Mouse (Mus musculus): ENCODE measurements around the gene Poc1b. TPM values are rescaled to one million over a fixed set of nuclear protein-coding genes. Genes with fewer than 3 reads are reported as not detected.

Gene Poc1b
- polyA plus RNA-seq, 1 experiment = 10.5 TPM

DNA sequence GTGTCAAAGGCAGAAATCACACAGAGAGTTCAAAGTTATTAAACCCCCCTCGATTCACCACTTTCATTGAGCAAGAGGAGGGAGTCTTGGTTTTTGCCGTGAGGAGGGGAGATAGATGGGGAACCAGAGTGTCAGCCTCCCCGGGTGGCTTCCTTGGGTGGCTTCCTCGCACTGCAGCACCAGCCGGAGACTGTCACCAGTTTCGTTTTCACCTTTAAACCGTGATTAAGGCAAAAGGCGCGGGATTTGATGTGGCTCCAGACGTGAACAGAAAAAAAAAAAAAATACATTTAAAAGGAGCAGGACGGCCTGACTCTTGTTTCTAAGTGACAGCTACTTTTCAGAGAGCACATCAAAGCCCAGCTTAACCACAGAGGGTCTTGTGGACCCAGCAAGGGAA, 97.7 kb downstream of the Poc1b start:
- no peaks in the 10 kb centered on the region for H3K79me2 ChIP-seq (ENCODE audit: control insufficient read depth, insufficient read depth)
- H3K27me3 ChIP-seq (ENCODE audit: control insufficient read depth, insufficient read depth, insufficient read length) = no peaks in the 10 kb centered on the region
- H3K36me3 ChIP-seq (ENCODE audit: control insufficient read depth, insufficient read depth) = no peaks in the 10 kb centered on the region
- H3K79me3 ChIP-seq (ENCODE audit: low read depth) = no peaks in the 10 kb centered on the region
- TF ChIP-seq MYOD1 (IDR thresholded peaks at IDR 0.05; ENCODE audit: control insufficient read depth, insufficient read length, low read depth) (no peak), MAX (IDR thresholded peaks at IDR 0.05) (no peak), USF1 (IDR thresholded peaks at IDR 0.05; ENCODE audit: low read depth) (no peak), CEBPB (IDR thresholded peaks at IDR 0.05; ENCODE audit: low read depth) (no peak), MYOG (IDR thresholded peaks at IDR 0.05; ENCODE audit: control insufficient read depth, extremely low read depth, insufficient read length) (no peak), FOSL1 (IDR thresholded peaks at IDR 0.05; ENCODE audit: insufficient read depth, low read length, poor library complexity, severe bottlenecking) (no peak), CTCF (IDR thresholded peaks at IDR 0.05; ENCODE audit: control insufficient read depth, insufficient read depth, insufficient read length) (no peak)
- H3ac ChIP-seq (ENCODE audit: control insufficient read depth, insufficient read length, low read depth) = no peak overlapping the region
- H3K4me3 ChIP-seq (ENCODE audit: insufficient read depth, poor library complexity, severe bottlenecking) = no peak overlapping the region

DNA sequence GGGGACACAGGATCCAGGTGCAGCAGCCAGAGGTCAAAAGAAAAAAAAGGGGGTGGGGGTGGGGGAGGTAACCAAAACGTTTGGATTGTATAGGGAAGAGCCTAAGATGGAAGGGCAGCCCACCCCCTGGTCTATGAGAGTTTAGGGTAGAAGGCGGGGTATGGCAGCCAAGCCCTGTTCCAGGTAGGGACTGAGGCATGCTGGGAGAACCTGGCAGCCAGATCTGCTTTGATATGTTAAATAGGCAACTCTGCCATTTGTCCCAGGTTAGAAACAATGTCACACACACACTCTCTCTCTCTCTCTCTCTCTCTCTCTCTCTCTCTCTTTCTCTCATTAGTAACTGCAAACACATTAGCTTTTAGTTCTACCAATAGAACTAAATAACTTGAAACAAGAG, 100.3 kb downstream of the Poc1b start:
- Histone ChIP-seq H3K27me3 (ENCODE audit: control insufficient read depth, insufficient read depth, insufficient read length) (no peaks in the 10 kb centered on the region), H3K79me2 (ENCODE audit: control insufficient read depth, insufficient read depth) (no peaks in the 10 kb centered on the region), H3K36me3 (ENCODE audit: control insufficient read depth, insufficient read depth) (no peaks in the 10 kb centered on the region), H3ac (ENCODE audit: control insufficient read depth, insufficient read length, low read depth) (no peak overlapping the region), H3K79me3 (ENCODE audit: low read depth) (no peaks in the 10 kb centered on the region), H3K4me3 (ENCODE audit: insufficient read depth, poor library complexity, severe bottlenecking) (no peak overlapping the region)
- TF ChIP-seq MYOD1 (IDR thresholded peaks at IDR 0.05; ENCODE audit: control insufficient read depth, insufficient read length, low read depth) (no peak), CTCF (IDR thresholded peaks at IDR 0.05; ENCODE audit: control insufficient read depth, insufficient read depth, insufficient read length) (no peak), CEBPB (IDR thresholded peaks at IDR 0.05; ENCODE audit: low read depth) (no peak), MAX (IDR thresholded peaks at IDR 0.05) (no peak), FOSL1 (IDR thresholded peaks at IDR 0.05; ENCODE audit: insufficient read depth, low read length, poor library complexity, severe bottlenecking) (no peak), USF1 (IDR thresholded peaks at IDR 0.05; ENCODE audit: low read depth) (no peak), MYOG (IDR thresholded peaks at IDR 0.05; ENCODE audit: control insufficient read depth, extremely low read depth, insufficient read length) (no peak)

DNA sequence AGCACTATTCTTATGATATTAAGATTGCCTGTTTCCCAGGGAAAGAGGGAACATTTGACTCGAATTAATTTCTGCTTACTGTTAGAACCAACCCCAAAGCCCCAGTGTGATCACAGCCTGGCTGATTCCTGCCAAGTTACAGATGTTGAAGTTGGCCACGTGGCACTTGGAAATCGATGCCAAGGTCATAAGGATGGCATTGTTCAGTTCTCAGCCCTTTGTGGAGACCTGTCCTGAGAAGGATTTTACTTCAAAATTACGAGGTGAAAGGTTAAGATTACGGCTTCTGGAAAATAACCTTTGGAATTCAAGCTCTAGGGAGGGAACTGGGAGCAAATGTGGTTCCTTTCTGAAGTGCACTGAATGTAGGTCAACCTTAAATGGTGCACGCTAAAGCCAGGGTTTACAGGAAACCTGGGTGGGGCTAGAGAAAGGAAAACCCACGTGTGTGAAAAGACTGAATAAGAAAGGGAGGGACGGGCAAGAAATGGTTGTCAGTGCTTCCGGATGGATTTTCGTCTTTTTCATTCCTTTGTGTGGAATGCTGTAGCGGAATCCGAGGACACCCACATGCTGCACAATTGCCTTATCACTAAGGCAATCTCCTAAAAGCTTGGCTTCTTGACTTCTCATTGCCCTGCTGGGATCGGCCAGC, 102.4 kb downstream of the Poc1b start:
- Histone ChIP-seq H3ac (ENCODE audit: control insufficient read depth, insufficient read length, low read depth) (no peak overlapping the region), H3K4me3 (ENCODE audit: insufficient read depth, poor library complexity, severe bottlenecking) (no peak overlapping the region), H3K27me3 (ENCODE audit: control insufficient read depth, insufficient read depth, insufficient read length) (no peaks in the 10 kb centered on the region), H3K36me3 (ENCODE audit: control insufficient read depth, insufficient read depth) (no peaks in the 10 kb centered on the region), H3K79me2 (ENCODE audit: control insufficient read depth, insufficient read depth) (no peaks in the 10 kb centered on the region), H3K79me3 (ENCODE audit: low read depth) (no peaks in the 10 kb centered on the region)
- TF ChIP-seq FOSL1 (IDR thresholded peaks at IDR 0.05; ENCODE audit: insufficient read depth, low read length, poor library complexity, severe bottlenecking) (no peak), MAX (IDR thresholded peaks at IDR 0.05) (no peak), CEBPB (IDR thresholded peaks at IDR 0.05; ENCODE audit: low read depth) (no peak), CTCF (IDR thresholded peaks at IDR 0.05; ENCODE audit: control insufficient read depth, insufficient read depth, insufficient read length) (no peak), MYOD1 (IDR thresholded peaks at IDR 0.05; ENCODE audit: control insufficient read depth, insufficient read length, low read depth) (no peak), USF1 (IDR thresholded peaks at IDR 0.05; ENCODE audit: low read depth) (no peak), MYOG (IDR thresholded peaks at IDR 0.05; ENCODE audit: control insufficient read depth, extremely low read depth, insufficient read length) (no peak)

DNA sequence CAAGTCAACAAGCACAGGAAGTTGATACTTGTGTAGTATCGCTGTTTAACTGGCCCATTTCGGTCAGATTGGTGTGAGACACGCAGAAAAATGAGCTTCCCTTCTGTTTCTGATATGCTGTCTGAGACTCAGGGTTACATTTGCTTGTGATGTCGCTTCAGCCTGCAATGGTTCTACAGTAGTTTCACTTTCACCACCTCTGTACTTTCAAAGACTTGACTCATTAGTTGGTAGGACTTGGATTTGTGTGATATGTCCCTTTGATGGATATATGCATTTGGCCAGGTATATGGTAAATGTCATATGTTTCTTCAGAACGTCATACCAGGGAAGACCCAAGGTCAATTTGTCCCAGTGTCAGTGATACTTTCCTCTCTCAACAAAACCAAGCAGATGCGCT, 104.2 kb downstream of the Poc1b start:
- Histone ChIP-seq H3K27me3 (ENCODE audit: control insufficient read depth, insufficient read depth, insufficient read length) (no peaks in the 10 kb centered on the region), H3ac (ENCODE audit: control insufficient read depth, insufficient read length, low read depth) (no peak overlapping the region), H3K36me3 (ENCODE audit: control insufficient read depth, insufficient read depth) (no peaks in the 10 kb centered on the region), H3K4me3 (ENCODE audit: insufficient read depth, poor library complexity, severe bottlenecking) (no peak overlapping the region), H3K79me3 (ENCODE audit: low read depth) (no peaks in the 10 kb centered on the region), H3K79me2 (ENCODE audit: control insufficient read depth, insufficient read depth) (no peaks in the 10 kb centered on the region)
- TF ChIP-seq CTCF (IDR thresholded peaks at IDR 0.05; ENCODE audit: control insufficient read depth, insufficient read depth, insufficient read length) (no peak), MYOG (IDR thresholded peaks at IDR 0.05; ENCODE audit: control insufficient read depth, extremely low read depth, insufficient read length) (no peak), USF1 (IDR thresholded peaks at IDR 0.05; ENCODE audit: low read depth) (no peak)

DNA sequence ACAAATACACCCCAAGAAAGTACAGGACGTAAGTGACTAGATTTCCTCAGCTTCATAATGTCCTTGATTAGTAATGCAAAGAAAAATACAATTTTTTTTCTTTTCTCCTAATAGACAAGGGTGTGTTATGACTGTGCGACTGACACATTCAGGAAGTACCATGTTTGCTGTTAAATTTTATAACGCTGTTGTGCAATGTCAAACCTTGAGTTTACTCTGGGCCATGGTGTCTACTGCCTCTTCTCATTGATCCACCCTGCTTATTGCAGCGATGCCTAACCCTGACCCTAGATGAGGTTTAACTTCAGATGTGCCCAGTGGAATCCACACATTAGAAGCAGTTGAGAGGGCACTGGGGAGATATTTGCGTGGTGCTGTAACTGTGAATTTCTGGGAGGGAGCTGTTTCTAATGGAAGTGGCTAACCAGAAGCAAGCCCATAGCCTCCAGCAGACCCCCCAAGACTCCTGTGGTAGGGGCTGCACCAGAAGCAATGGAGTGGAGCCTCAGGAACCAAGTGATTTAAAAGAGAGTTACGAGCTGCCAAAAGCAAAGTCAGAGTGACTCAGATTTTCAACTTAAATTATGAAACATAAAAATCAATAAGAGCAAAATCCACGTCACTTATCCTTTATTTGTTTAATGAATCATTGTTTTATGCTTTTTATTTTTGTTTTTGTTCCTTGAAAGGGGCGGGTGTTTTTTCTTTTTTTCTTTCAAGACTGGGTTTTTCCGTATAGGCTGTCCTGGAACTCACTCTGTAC, 104.8 kb downstream of the Poc1b start:
- Histone ChIP-seq H3K79me2 (ENCODE audit: control insufficient read depth, insufficient read depth) (no peaks in the 10 kb centered on the region), H3ac (ENCODE audit: control insufficient read depth, insufficient read length, low read depth) (no peak overlapping the region), H3K4me3 (ENCODE audit: insufficient read depth, poor library complexity, severe bottlenecking) (no peak overlapping the region), H3K79me3 (ENCODE audit: low read depth) (no peaks in the 10 kb centered on the region), H3K27me3 (ENCODE audit: control insufficient read depth, insufficient read depth, insufficient read length) (no peaks in the 10 kb centered on the region), H3K36me3 (ENCODE audit: control insufficient read depth, insufficient read depth) (no peaks in the 10 kb centered on the region)
- no peak for TF ChIP-seq CTCF (IDR thresholded peaks at IDR 0.05; ENCODE audit: control insufficient read depth, insufficient read depth, insufficient read length)
- no peak for TF ChIP-seq USF1 (IDR thresholded peaks at IDR 0.05; ENCODE audit: low read depth)
- no peak for TF ChIP-seq MYOD1 (IDR thresholded peaks at IDR 0.05; ENCODE audit: control insufficient read depth, insufficient read length, low read depth)
- TF ChIP-seq FOSL1 (IDR thresholded peaks at IDR 0.05; ENCODE audit: insufficient read depth, low read length, poor library complexity, severe bottlenecking) = peak; percentile 62
- TF ChIP-seq CEBPB (IDR thresholded peaks at IDR 0.05; ENCODE audit: low read depth) = peak; percentile 28
- TF ChIP-seq MAX (IDR thresholded peaks at IDR 0.05) = no peak
- no peak for TF ChIP-seq MYOG (IDR thresholded peaks at IDR 0.05; ENCODE audit: control insufficient read depth, extremely low read depth, insufficient read length)

Data from C2C12 (cell line).